Mouse (Mus musculus) liver, embryonic 11.5 days (tissue): ENCODE measurements around the gene Hand1. TPM values are rescaled to one million over a fixed set of nuclear protein-coding genes. Genes with fewer than 3 reads are reported as not detected.

Experiments
- ATAC-seq: fragments of 200-750 bp; cut with Nextera tagmentation; replicated peaks from 2 replicates; pipeline ENCODE4 v1.8.0; 2017; ENCODE audit warnings: moderate number of reproducible peaks, mild to moderate bottlenecking, moderate TSS enrichment, moderate library complexity; ENCODE audit not compliant: low FRiP score
- DNase-seq: peaks from one replicate; pipeline ENCODE4 v3.0.0-alpha.2; 2017; ENCODE audit warnings: low spot score
- H3K27ac ChIP-seq: fragments of 300-500 bp; sonication (generic); 2 replicates; pipeline ENCODE4 v1.5.1; 2014; ENCODE audit warnings: mild to moderate bottlenecking, low read depth, low read length, control low read depth
- H3K27me3 ChIP-seq: fragments of 300-500 bp; sonication (generic); replicated peaks from 2 replicates; pipeline ENCODE4 v1.6.1; 2014; ENCODE audit warnings: low read length, mixed read lengths; ENCODE audit not compliant: control insufficient read depth, insufficient read depth
- H3K36me3 ChIP-seq: fragments of 300-500 bp; sonication (generic); 2 replicates; pipeline ENCODE4 v1.6.1; 2014; ENCODE audit warnings: mild to moderate bottlenecking, low read length, moderate library complexity, mixed read lengths; ENCODE audit not compliant: control insufficient read depth, insufficient read depth
- H3K4me1 ChIP-seq: fragments of 300-500 bp; sonication (generic); replicated peaks from 2 replicates; pipeline ENCODE4 v1.6.1; 2014; ENCODE audit warnings: low read length, mixed read lengths; ENCODE audit not compliant: control insufficient read depth, insufficient read depth
- H3K4me2 ChIP-seq: fragments of 300-500 bp; sonication (generic); 2 replicates; pipeline ENCODE4 v1.6.1; 2014; ENCODE audit warnings: mild to moderate bottlenecking, control low read depth, moderate library complexity
- H3K4me3 ChIP-seq: fragments of 300-500 bp; sonication (generic); 2 replicates; pipeline ENCODE4 v1.5.1; 2014; ENCODE audit warnings: low read depth, low read length, control low read depth
- H3K9ac ChIP-seq: fragments of 300-500 bp; sonication (generic); 2 replicates; pipeline ENCODE4 v1.6.1; 2014; ENCODE audit warnings: low read depth, low read length, control low read depth
- H3K9me3 ChIP-seq: fragments of 300-500 bp; sonication (generic); 2 replicates; pipeline ENCODE4 v1.6.1; 2016; ENCODE audit warnings: low read length, inconsistent platforms, mixed read lengths; ENCODE audit not compliant: control insufficient read depth
- WGBS: fragments of 180-500 bp; shearing (Covaris S2); extraction: QIAGEN DNeasy Blood & Tissue Kit; methylation state at CpG from one replicate; pipeline ENCODE4 v1.1.7; 2014; 5-methylcytosine and 5-hydroxymethylcytosine counted together
- polyA plus RNA-seq: library from polyadenylated mRNA; unstranded; fragments of >200 nt; fragmentation: Nextera tagmentation; extraction: Ambion mirVana; gene quantifications from 2 replicates; pipeline ENCODE4 v1.2.1, GENCODE M21; 2014

Hand1 gene
- polyA plus RNA-seq, 1 experiment from 2014 or later, result 11.0 TPM

GRCm38 (mm10) chr11:57836872-57837680, 4.5 kb upstream of the Hand1 start:
- DNase-seq, result no peak
- H3K9me3 ChIP-seq, result no peaks in the 10 kb centered on the region
- no peak overlapping the region for H3K4me3 ChIP-seq
- no peak overlapping the region for H3K9ac ChIP-seq
- H3K27ac ChIP-seq, result no peak overlapping the region
- no peaks in the 10 kb centered on the region for H3K36me3 ChIP-seq
- ATAC-seq, result no peak
- H3K4me2 ChIP-seq, result peak overlapping the region; percentile 39
- H3K27me3 ChIP-seq, result peaks cover 95% of the 10 kb centered on the region
- no peaks in the 10 kb centered on the region for H3K4me1 ChIP-seq
- 2% methylated on average over 38 of the region's 38 CpGs for WGBS

GRCm38 (mm10) chr11:57836401-57836800, 3.8 kb upstream of the Hand1 start:
- no peak overlapping the region for H3K4me2 ChIP-seq

GRCm38 (mm10) chr11:57835931-57836330, 3.3 kb upstream of the Hand1 start:
- no peak overlapping the region for H3K27ac ChIP-seq
- no peak overlapping the region for H3K4me3 ChIP-seq
- no peak overlapping the region for H3K4me2 ChIP-seq
- no peaks in the 10 kb centered on the region for H3K4me1 ChIP-seq
- no peaks in the 10 kb centered on the region for H3K36me3 ChIP-seq
- DNase-seq (no peak), ATAC-seq (no peak)
- peaks cover 98% of the 10 kb centered on the region for H3K27me3 ChIP-seq
- no peaks in the 10 kb centered on the region for H3K9me3 ChIP-seq
- no peak overlapping the region for H3K9ac ChIP-seq
- 30% methylated on average over 3 of the region's 3 CpGs for WGBS

More at GRCm38 (mm10) chr11:57836401-57836800, 3.8 kb upstream of the Hand1 start:
- H3K4me3 ChIP-seq, result no peak overlapping the region
- no peak overlapping the region for H3K9ac ChIP-seq
- 11% methylated on average over 9 of the region's 9 CpGs for WGBS
- H3K9me3 ChIP-seq, result no peaks in the 10 kb centered on the region
- H3K27me3 ChIP-seq, result peaks cover 98% of the 10 kb centered on the region
- no peak overlapping the region for H3K27ac ChIP-seq
- ATAC-seq (no peak), DNase-seq (no peak)
- H3K36me3 ChIP-seq, result no peaks in the 10 kb centered on the region
- no peaks in the 10 kb centered on the region for H3K4me1 ChIP-seq

- Histone ChIP-seq H3K9ac (no peak overlapping the region), H3K4me2 (no peak overlapping the region), H3K36me3 (no peaks in the 10 kb centered on the region), H3K4me3 (no peak overlapping the region), H3K4me1 (no peaks in the 10 kb centered on the region), H3K27ac (no peak overlapping the region), H3K27me3 (peaks cover 98% of the 10 kb centered on the region), H3K9me3 (no peaks in the 10 kb centered on the region)
- 37% methylated on average over 2 of the region's 2 CpGs for WGBS
- DNase-seq (no peak), ATAC-seq (no peak)
Measured at GRCm38 (mm10) chr11:57835331-57835730, 2.7 kb upstream of the Hand1 start.

- no peaks in the 10 kb centered on the region for H3K9me3 ChIP-seq
- H3K4me1 ChIP-seq, result no peaks in the 10 kb centered on the region
- 26% methylated on average over 6 of the region's 6 CpGs for WGBS
- H3K27me3 ChIP-seq, result peaks cover 98% of the 10 kb centered on the region
- no peak for ATAC-seq
- DNase-seq, result no peak
- H3K9ac ChIP-seq, result no peak overlapping the region
- H3K27ac ChIP-seq, result no peak overlapping the region
- H3K4me2 ChIP-seq, result 0 out of 2 replicates have a peak overlapping the region, but pooled peaks have one; percentile 15
- H3K4me3 ChIP-seq, result no peak overlapping the region
- no peaks in the 10 kb centered on the region for H3K36me3 ChIP-seq
Measured at GRCm38 (mm10) chr11:57834031-57834430, 1.4 kb upstream of the Hand1 start.

GRCm38 (mm10) chr11:57833296-57833977, 819 bp upstream of the Hand1 start:
- Histone ChIP-seq H3K36me3 (no peaks in the 10 kb centered on the region), H3K9me3 (no peaks in the 10 kb centered on the region), H3K4me1 (no peaks in the 10 kb centered on the region), H3K9ac (no peak overlapping the region), H3K4me3 (no peak overlapping the region), H3K4me2 (peak overlapping the region; percentile 15; the same call in 1 of the 2 replicates), H3K27ac (no peak overlapping the region), H3K27me3 (peaks cover 98% of the 10 kb centered on the region)
- no peak for DNase-seq
- ATAC-seq, result no peak
- WGBS, result 7% methylated on average over 30 of the region's 30 CpGs

DNA sequence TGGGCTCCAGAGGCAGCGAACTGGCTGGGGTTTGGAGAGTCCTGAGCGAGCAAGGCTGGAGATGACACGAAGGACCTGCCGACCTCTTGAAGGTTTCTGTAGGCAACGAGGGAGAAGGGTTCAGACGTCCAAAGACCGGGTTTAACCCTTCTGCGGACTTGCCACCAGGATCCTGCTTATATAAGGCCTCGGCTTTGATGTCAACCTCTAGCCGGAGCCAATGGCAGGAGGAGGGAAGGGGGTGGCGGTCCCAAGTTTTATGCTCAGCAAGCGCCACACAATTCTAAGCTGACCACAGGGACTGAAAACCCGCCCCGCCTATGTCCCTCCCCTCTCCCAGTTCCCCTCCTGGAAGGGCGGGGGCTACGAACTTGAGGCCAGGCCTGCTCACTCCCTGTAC, 757 bp downstream of the Hand1 start:
- H3K36me3 ChIP-seq, result no peaks in the 10 kb centered on the region
- H3K27me3 ChIP-seq, result peaks cover 98% of the 10 kb centered on the region
- H3K4me1 ChIP-seq, result peaks cover 5% of the 10 kb centered on the region
- no peaks in the 10 kb centered on the region for H3K9me3 ChIP-seq
- DNase-seq (peak; percentile 51), ATAC-seq (no peak)
- WGBS, result 9% methylated on average over 16 of the region's 16 CpGs
- H3K27ac ChIP-seq, result no peak overlapping the region
- no peak overlapping the region for H3K9ac ChIP-seq
- 0 out of 2 replicates have a peak overlapping the region, but pooled peaks have one; percentile 11 for H3K4me3 ChIP-seq
- no peak overlapping the region for H3K4me2 ChIP-seq

- Histone ChIP-seq H3K27ac (no peak overlapping the region), H3K9me3 (no peaks in the 10 kb centered on the region), H3K36me3 (no peaks in the 10 kb centered on the region), H3K4me1 (peaks cover 5% of the 10 kb centered on the region), H3K4me2 (no peak overlapping the region), H3K4me3 (peak overlapping the region; percentile 11; the same call in 1 of the 2 replicates), H3K9ac (no peak overlapping the region), H3K27me3 (peaks cover 98% of the 10 kb centered on the region)
- ATAC-seq, result no peak
- 6% methylated on average over 31 of the region's 31 CpGs for WGBS
- peak; percentile 45 for DNase-seq
Measured at GRCm38 (mm10) chr11:57831281-57831781, 1.3 kb downstream of the Hand1 start.
